Mouse (Mus musculus) thymus, adult 2 months (tissue): ENCODE data around the gene Kiss1. TPM values are rescaled to one million over a fixed set of nuclear protein-coding genes. Genes with fewer than 3 reads are reported as not detected.

Source experiments
- DNase-seq: peaks from one replicate; pipeline ENCODE4 v3.0.0; 2021
- H3K27ac ChIP-seq: fragments of 200-500 bp; 2 replicates; pipeline ENCODE4 v1.5.1; 2012; ENCODE audit warnings: low read length, control low read depth; ENCODE audit not compliant: control insufficient read depth, insufficient read depth
- H3K27me3 ChIP-seq: fragments of 200-500 bp; 2 replicates; pipeline ENCODE4 v1.6.1; 2012; ENCODE audit warnings: mild to moderate bottlenecking, low read length, moderate library complexity, mixed read lengths; ENCODE audit not compliant: control insufficient read depth, insufficient read depth
- H3K36me3 ChIP-seq: fragments of 200-500 bp; 2 replicates; pipeline ENCODE4 v1.6.1; 2012; ENCODE audit warnings: mild to moderate bottlenecking, low read length, moderate library complexity; ENCODE audit not compliant: control insufficient read depth, insufficient read depth
- H3K4me1 ChIP-seq: fragments of 200-500 bp; replicated peaks from 2 replicates; pipeline ENCODE4 v1.6.1; 2012; ENCODE audit warnings: low read length; ENCODE audit not compliant: control insufficient read depth, insufficient read depth
- H3K4me3 ChIP-seq: fragments of 200-500 bp; 2 replicates; pipeline ENCODE4 v1.5.1; 2012; ENCODE audit warnings: mild to moderate bottlenecking, low read length, control low read depth, moderate library complexity; ENCODE audit not compliant: control insufficient read depth, insufficient read depth
- CTCF ChIP-seq: fragments of 200-500 bp; IDR thresholded peaks from 2 replicates; pipeline ENCODE4 v1.5.1; 2012; ENCODE audit warnings: mild to moderate bottlenecking, control low read depth, low read length, moderate library complexity, borderline replicate concordance; ENCODE audit not compliant: control insufficient read depth, poor library complexity, insufficient read depth; ENCODE audit errors: extremely low read depth
- POLR2A ChIP-seq: fragments of 200-500 bp; IDR thresholded peaks from 2 replicates; pipeline ENCODE4 v1.6.1; 2012; ENCODE audit warnings: mild to moderate bottlenecking, low read length, control low read depth, moderate library complexity; ENCODE audit not compliant: control insufficient read depth, poor library complexity, insufficient read depth; ENCODE audit errors: extremely low read depth
- WGBS: fragments of 180-500 bp; shearing (Covaris S2); methylation state at CpG from one replicate; pipeline ENCODE4 v1.1.7; 2018; 5-methylcytosine and 5-hydroxymethylcytosine counted together
- polyA plus RNA-seq: library from polyadenylated mRNA; depleted of rRNA; stranded (reverse); fragments of >200 nt; gene quantifications from 2 replicates; pipeline ENCODE4 v1.2.3, GENCODE M21; 2012

Gene Kiss1
- polyA plus RNA-seq, 1 experiment = not detected

GRCm38 (mm10) chr1:133315775-133316174 is 5.9 kb upstream of the Kiss1 start:
- Histone ChIP-seq H3K4me3 (no peak overlapping the region), H3K36me3 (no peaks in the 10 kb centered on the region), H3K4me1 (no peaks in the 10 kb centered on the region), H3K27ac (no peak overlapping the region), H3K27me3 (no peaks in the 10 kb centered on the region)
- no peak for TF ChIP-seq POLR2A
- WGBS = 70% methylated on average over 6 of the region's 6 CpGs
- DNase-seq = no peak

DNA sequence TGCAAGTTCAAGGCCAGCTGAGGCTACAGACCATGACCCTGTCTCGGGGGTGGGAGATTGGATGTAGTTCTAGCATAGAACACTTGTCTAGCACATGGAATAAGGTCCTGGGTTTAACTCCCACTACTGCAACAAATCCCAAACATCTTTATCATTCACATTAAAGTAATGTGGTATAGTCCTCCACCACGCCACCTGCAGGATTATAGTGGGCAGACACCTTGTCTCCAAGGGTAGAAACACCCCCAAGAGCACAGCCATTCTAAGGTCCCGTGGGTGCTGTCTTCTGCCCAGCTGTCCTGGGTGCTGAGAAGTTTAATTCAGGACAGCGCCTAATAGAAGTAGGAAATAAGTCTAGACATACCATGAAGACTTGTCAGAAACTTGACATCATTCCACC is 5.1 kb upstream of the Kiss1 start:
- Histone ChIP-seq H3K4me3 (no peak overlapping the region), H3K27ac (no peak overlapping the region), H3K27me3 (no peaks in the 10 kb centered on the region), H3K4me1 (no peaks in the 10 kb centered on the region), H3K36me3 (no peaks in the 10 kb centered on the region)
- DNase-seq = no peak
- 82% methylated on average over 4 of the region's 4 CpGs for WGBS
- TF ChIP-seq CTCF = no peak
- TF ChIP-seq POLR2A = no peak

DNA sequence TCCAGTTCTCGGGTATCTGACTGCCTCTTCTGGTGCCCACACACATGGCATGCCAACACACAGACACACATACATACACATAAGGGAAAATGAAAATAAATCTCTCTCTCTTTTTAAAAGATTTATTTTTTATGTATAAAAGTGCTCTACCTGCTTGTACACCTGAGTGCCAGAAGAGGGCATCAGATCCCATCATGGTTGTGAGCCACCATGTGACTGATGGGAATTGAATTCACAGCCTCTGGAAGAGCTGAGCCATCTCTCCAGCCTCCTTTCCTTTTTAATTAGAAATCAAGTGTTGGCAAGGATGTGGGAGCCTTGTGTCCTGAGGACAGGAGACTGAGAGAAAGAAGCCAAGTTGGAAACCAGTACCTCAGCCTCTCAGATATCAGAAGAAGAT is 4.5 kb upstream of the Kiss1 start:
- Histone ChIP-seq H3K27ac (no peak overlapping the region), H3K4me1 (no peaks in the 10 kb centered on the region), H3K4me3 (no peak overlapping the region), H3K36me3 (no peaks in the 10 kb centered on the region), H3K27me3 (no peaks in the 10 kb centered on the region)
- WGBS = 71% methylated on average over 1 of the region's 1 CpGs
- DNase-seq = no peak
- TF ChIP-seq CTCF (no peak), POLR2A (no peak)

GRCm38 (mm10) chr1:133323333-133323732 is 1.7 kb downstream of the Kiss1 start:
- TF ChIP-seq POLR2A = no peak
- TF ChIP-seq CTCF = no peak
- WGBS = 50% methylated on average over 5 of the region's 5 CpGs
- Histone ChIP-seq H3K36me3 (no peaks in the 10 kb centered on the region), H3K4me1 (no peaks in the 10 kb centered on the region), H3K27me3 (no peaks in the 10 kb centered on the region), H3K4me3 (no peak overlapping the region), H3K27ac (no peak overlapping the region)
- no peak for DNase-seq

DNA sequence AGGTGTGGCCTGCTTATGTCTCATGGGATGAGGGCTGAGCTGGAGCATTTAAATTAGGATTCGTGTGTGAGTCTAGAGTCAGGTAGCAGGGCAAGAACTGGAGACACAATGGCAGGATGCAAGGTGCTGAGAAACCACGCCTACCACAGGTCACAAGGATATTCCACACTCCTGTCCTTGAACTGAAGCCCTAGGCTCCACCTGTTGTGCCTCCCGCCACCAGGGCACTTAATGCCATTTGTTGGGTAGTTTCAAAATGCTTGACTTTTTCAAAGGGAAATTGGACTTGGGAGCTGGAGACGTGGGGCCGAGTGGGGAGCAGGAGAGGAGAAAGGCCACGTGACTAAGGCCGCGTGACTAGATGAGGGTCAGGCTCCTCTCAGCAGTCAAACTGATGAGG is 4.3 kb downstream of the Kiss1 start:
- H3K4me3 ChIP-seq = no peak overlapping the region
- H3K36me3 ChIP-seq = no peaks in the 10 kb centered on the region
- TF ChIP-seq POLR2A (no peak), CTCF (no peak)
- no peak overlapping the region for H3K27ac ChIP-seq
- no peak for DNase-seq
- H3K4me1 ChIP-seq = no peaks in the 10 kb centered on the region
- H3K27me3 ChIP-seq = peaks cover 7% of the 10 kb centered on the region; the same call in 1 of the 2 replicates
- 92% methylated on average over 8 of the region's 8 CpGs for WGBS

- H3K27ac ChIP-seq = no peak overlapping the region
- H3K4me1 ChIP-seq = no peaks in the 10 kb centered on the region
- no peak overlapping the region for H3K4me3 ChIP-seq
- 73% methylated on average over 5 of the region's 5 CpGs for WGBS
- H3K27me3 ChIP-seq = peaks cover 7% of the 10 kb centered on the region; the same call in 1 of the 2 replicates
- no peak for DNase-seq
- no peaks in the 10 kb centered on the region for H3K36me3 ChIP-seq
- TF ChIP-seq CTCF (no peak), POLR2A (no peak)
Observed at GRCm38 (mm10) chr1:133327094-133327493, 5.4 kb downstream of the Kiss1 start.

GRCm38 (mm10) chr1:133328299-133328795 is 6.7 kb downstream of the Kiss1 start:
- Histone ChIP-seq H3K27me3 (peaks cover 7% of the 10 kb centered on the region; the same call in 1 of the 2 replicates), H3K27ac (no peak overlapping the region), H3K36me3 (no peaks in the 10 kb centered on the region), H3K4me1 (no peaks in the 10 kb centered on the region), H3K4me3 (no peak overlapping the region)
- WGBS = 94% methylated on average over 6 of the region's 6 CpGs
- TF ChIP-seq POLR2A (no peak), CTCF (no peak)
- DNase-seq = no peak

- no peak for DNase-seq
- peaks cover 7% of the 10 kb centered on the region; the same call in 1 of the 2 replicates for H3K27me3 ChIP-seq
- TF ChIP-seq POLR2A (no peak), CTCF (no peak)
- no peak overlapping the region for H3K27ac ChIP-seq
- WGBS = 17% methylated on average over 34 of the region's 34 CpGs
- H3K36me3 ChIP-seq = no peaks in the 10 kb centered on the region
- no peak overlapping the region for H3K4me3 ChIP-seq
- H3K4me1 ChIP-seq = no peaks in the 10 kb centered on the region
Observed at GRCm38 (mm10) chr1:133328896-133329637, 7.4 kb downstream of the Kiss1 start.
